Mouse (Mus musculus): ENCODE measurements around the gene Pla2g4f.

- no peak for TF ChIP-seq GABPA (IDR thresholded peaks at IDR 0.05; ENCODE audit: low read depth, low read length)
- peak; percentile 41 to 68 (median 62) for TF ChIP-seq CTCF (IDR thresholded peaks at IDR 0.05 in 2 of 3, conservative IDR thresholded peaks at IDR 0.05 in 1 of 3; ENCODE audit: control insufficient read depth in 1 of 3, insufficient read depth in 1 of 3, low read depth in 2 of 3, low read length in 3 of 3, poor library complexity in 1 of 3, severe bottlenecking in 1 of 3)
- TF ChIP-seq MAFK (IDR thresholded peaks at IDR 0.05; ENCODE audit: borderline replicate concordance, low read depth, low read length): no peak
- TF ChIP-seq ETS1 (IDR thresholded peaks at IDR 0.05; ENCODE audit: low read depth, low read length): no peak
- no peak for TF ChIP-seq EP300 (IDR thresholded peaks at IDR 0.05; ENCODE audit: low read depth in 1 of 2, low read length in 2 of 2)
- TF ChIP-seq ZC3H11A (IDR thresholded peaks at IDR 0.05; ENCODE audit: low read depth, low read length): no peak
- no peak for TF ChIP-seq TBP (IDR thresholded peaks at IDR 0.05; ENCODE audit: low read depth, low read length)
- no peak for TF ChIP-seq TCF12 (IDR thresholded peaks at IDR 0.05; ENCODE audit: low read depth, low read length)
These were observed 45.3 kb downstream of the Pla2g4f start for GRCm38 (mm10) chr2:120268635-120269034.
